Mouse (Mus musculus): ENCODE measurements around the gene Card19.

The Card19 gene

GRCm38 (mm10) chr13:49194811-49195210, 21.0 kb downstream of the Card19 start:
- in situ Hi-C loops (cut with MboI, MseI): no loop called here

GRCm38 (mm10) chr13:49193650-49194049, 22.2 kb downstream of the Card19 start:
- in situ Hi-C loops (cut with MboI, MseI): no loop called here

- in situ Hi-C loops (cut with MboI, MseI): no loop called here
Measured at GRCm38 (mm10) chr13:49192156-49192855, 23.5 kb downstream of the Card19 start.

GRCm38 (mm10) chr13:49191673-49192035, 24.2 kb downstream of the Card19 start:
- in situ Hi-C loops (cut with MboI, MseI): no loop called here

- in situ Hi-C loops (cut with MboI, MseI): no loop called here
Measured at GRCm38 (mm10) chr13:49190876-49191672, 24.8 kb downstream of the Card19 start.

GRCm38 (mm10) chr13:49189970-49190870, 25.6 kb downstream of the Card19 start:
- in situ Hi-C loops (cut with MboI, MseI): no loop called here

- in situ Hi-C loops (cut with MboI, MseI): no loop called here
Measured at GRCm38 (mm10) chr13:49188966-49189360, 26.9 kb downstream of the Card19 start.

GRCm38 (mm10) chr13:49188219-49188965, 27.4 kb downstream of the Card19 start:
- in situ Hi-C loops (cut with MboI, MseI): no loop called here

GRCm38 (mm10) chr13:49187288-49188218, 28.3 kb downstream of the Card19 start, which contains the start of gene Ninj1:
Ninj1 (plus strand) TSS chr13:49187485.
- in situ Hi-C loops (cut with MboI, MseI): no loop called here

GRCm38 (mm10) chr13:49186798-49187287, 29.0 kb downstream of the Card19 start:
- in situ Hi-C loops (cut with MboI, MseI): no loop called here

- in situ Hi-C loops (cut with MboI, MseI): no loop called here
Measured at GRCm38 (mm10) chr13:49183646-49184045, 32.2 kb downstream of the Card19 start.

- in situ Hi-C loops (cut with MboI, MseI): no loop called here
Measured at GRCm38 (mm10) chr13:49183161-49183560, 32.7 kb downstream of the Card19 start.

- in situ Hi-C loops (cut with MboI, MseI): no loop called here
Measured at GRCm38 (mm10) chr13:49181411-49181984, 34.3 kb downstream of the Card19 start.

- in situ Hi-C loops (cut with MboI, MseI): no loop called here
Measured at GRCm38 (mm10) chr13:49180691-49181090, 35.1 kb downstream of the Card19 start.

GRCm38 (mm10) chr13:49180274-49180673, 35.6 kb downstream of the Card19 start:
- in situ Hi-C loops (cut with MboI, MseI): no loop called here

GRCm38 (mm10) chr13:49178839-49179585, 36.8 kb downstream of the Card19 start:
- in situ Hi-C loops (cut with MboI, MseI): no loop called here

GRCm38 (mm10) chr13:49175509-49175908, 40.3 kb downstream of the Card19 start:
- in situ Hi-C loops (cut with MboI, MseI): no loop called here

- in situ Hi-C loops (cut with MboI, MseI): no loop called here
Measured at GRCm38 (mm10) chr13:49172971-49173596, 42.8 kb downstream of the Card19 start.

Measured in T-helper 1 cell (primary cell).